Mouse (Mus musculus): ENCODE measurements around the gene Acin1. TPM values are rescaled to one million over a fixed set of nuclear protein-coding genes. Genes with fewer than 3 reads are reported as not detected.

The Acin1 gene
- polyA plus RNA-seq, 1 experiment: 107 TPM

- TF ChIP-seq MAX (IDR thresholded peaks at IDR 0.05): no peak
- TF ChIP-seq CEBPB (IDR thresholded peaks at IDR 0.05; ENCODE audit: low read depth): no peak
- no peak for TF ChIP-seq CTCF (IDR thresholded peaks at IDR 0.05; ENCODE audit: control insufficient read depth, insufficient read depth, insufficient read length)
- TF ChIP-seq FOSL1 (IDR thresholded peaks at IDR 0.05; ENCODE audit: insufficient read depth, low read length, poor library complexity, severe bottlenecking): no peak
- TF ChIP-seq MYOD1 (IDR thresholded peaks at IDR 0.05; ENCODE audit: control insufficient read depth, insufficient read length, low read depth): no peak
- TF ChIP-seq MYOG (IDR thresholded peaks at IDR 0.05; ENCODE audit: control insufficient read depth, extremely low read depth, insufficient read length): no peak
- TF ChIP-seq USF1 (IDR thresholded peaks at IDR 0.05; ENCODE audit: low read depth): no peak
- Histone ChIP-seq H3K36me3 (ENCODE audit: control insufficient read depth, insufficient read depth) (peaks cover 77% of the 10 kb centered on the region), H3K79me2 (ENCODE audit: control insufficient read depth, insufficient read depth) (no peaks in the 10 kb centered on the region), H3ac (ENCODE audit: control insufficient read depth, insufficient read length, low read depth) (no peak overlapping the region), H3K4me3 (ENCODE audit: insufficient read depth, poor library complexity, severe bottlenecking) (no peak overlapping the region), H3K27me3 (ENCODE audit: control insufficient read depth, insufficient read depth, insufficient read length) (no peaks in the 10 kb centered on the region), H3K79me3 (ENCODE audit: low read depth) (no peaks in the 10 kb centered on the region)
Measured at GRCm38 (mm10) chr14:54664477-54665222, 22.1 kb downstream of the Acin1 start.

GRCm38 (mm10) chr14:54660009-54660408 is 26.7 kb downstream of the Acin1 start:
- Histone ChIP-seq H3K27me3 (ENCODE audit: control insufficient read depth, insufficient read depth, insufficient read length) (no peaks in the 10 kb centered on the region), H3K4me3 (ENCODE audit: insufficient read depth, poor library complexity, severe bottlenecking) (no peak overlapping the region), H3K79me2 (ENCODE audit: control insufficient read depth, insufficient read depth) (no peaks in the 10 kb centered on the region), H3K79me3 (ENCODE audit: low read depth) (no peaks in the 10 kb centered on the region), H3K36me3 (ENCODE audit: control insufficient read depth, insufficient read depth) (peaks cover 80% of the 10 kb centered on the region), H3ac (ENCODE audit: control insufficient read depth, insufficient read length, low read depth) (no peak overlapping the region)
- no peak for TF ChIP-seq CEBPB (IDR thresholded peaks at IDR 0.05; ENCODE audit: low read depth)
- no peak for TF ChIP-seq USF1 (IDR thresholded peaks at IDR 0.05; ENCODE audit: low read depth)
- no peak for TF ChIP-seq CTCF (IDR thresholded peaks at IDR 0.05; ENCODE audit: control insufficient read depth, insufficient read depth, insufficient read length)
- no peak for TF ChIP-seq MYOD1 (IDR thresholded peaks at IDR 0.05; ENCODE audit: control insufficient read depth, insufficient read length, low read depth)

DNA sequence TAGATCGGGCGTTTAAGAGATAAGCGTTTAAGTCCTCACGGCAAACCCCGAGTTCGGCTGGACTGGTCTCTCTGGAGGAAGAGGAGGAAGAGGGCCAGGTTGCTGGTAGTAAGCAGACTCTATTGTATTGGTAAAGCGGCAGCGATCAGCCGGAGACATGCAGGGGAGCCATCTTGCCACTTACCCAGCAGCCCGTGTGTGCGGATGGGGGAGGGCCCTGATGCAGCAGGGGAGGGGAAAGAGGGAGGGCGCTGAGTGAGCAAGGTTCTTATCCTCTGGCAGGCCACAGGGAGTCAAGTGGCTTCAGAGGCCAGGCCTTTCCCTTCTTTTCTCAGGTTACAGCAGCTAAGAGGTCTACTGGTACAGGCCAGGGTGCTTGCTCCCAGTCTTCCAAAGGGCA is 33.2 kb downstream of the Acin1 start:
- TF ChIP-seq MYOD1 (IDR thresholded peaks at IDR 0.05; ENCODE audit: control insufficient read depth, insufficient read length, low read depth) (no peak), MAX (IDR thresholded peaks at IDR 0.05) (peak; percentile 49), MYOG (IDR thresholded peaks at IDR 0.05; ENCODE audit: control insufficient read depth, extremely low read depth, insufficient read length) (no peak)
- Histone ChIP-seq H3K4me3 (ENCODE audit: insufficient read depth, poor library complexity, severe bottlenecking) (peak overlapping the region; percentile 79), H3K79me3 (ENCODE audit: low read depth) (peaks cover 34% of the 10 kb centered on the region), H3K36me3 (ENCODE audit: control insufficient read depth, insufficient read depth) (peaks cover 66% of the 10 kb centered on the region), H3K27me3 (ENCODE audit: control insufficient read depth, insufficient read depth, insufficient read length) (no peaks in the 10 kb centered on the region), H3ac (ENCODE audit: control insufficient read depth, insufficient read length, low read depth) (peak overlapping the region; percentile 68), H3K79me2 (ENCODE audit: control insufficient read depth, insufficient read depth) (peaks cover 50% of the 10 kb centered on the region)

DNA sequence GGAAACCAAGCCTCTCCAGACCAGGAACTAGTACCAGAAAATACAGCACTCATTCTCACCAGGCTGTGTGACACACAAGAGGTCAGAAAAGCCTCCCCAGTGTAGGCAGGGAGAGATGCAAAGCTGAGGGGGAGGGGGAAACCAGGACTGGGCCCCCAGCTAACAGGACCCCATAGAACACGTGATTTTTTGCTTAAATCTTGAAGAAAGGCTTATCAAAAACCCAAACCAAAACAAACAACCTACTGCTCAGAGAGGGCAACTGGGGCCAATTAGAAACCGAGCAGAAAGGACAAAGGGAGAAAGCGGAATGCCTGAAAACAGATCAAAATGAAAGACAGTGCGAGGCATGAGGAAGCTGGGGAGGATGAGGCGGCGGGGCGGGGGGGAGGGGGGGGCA is 33.9 kb downstream of the Acin1 start:
- peak overlapping the region; percentile 79 for H3K4me3 ChIP-seq (ENCODE audit: insufficient read depth, poor library complexity, severe bottlenecking)
- H3K79me3 ChIP-seq (ENCODE audit: low read depth): peaks cover 39% of the 10 kb centered on the region
- H3ac ChIP-seq (ENCODE audit: control insufficient read depth, insufficient read length, low read depth): peak overlapping the region; percentile 41
- no peaks in the 10 kb centered on the region for H3K27me3 ChIP-seq (ENCODE audit: control insufficient read depth, insufficient read depth, insufficient read length)
- TF ChIP-seq MYOG (IDR thresholded peaks at IDR 0.05; ENCODE audit: control insufficient read depth, extremely low read depth, insufficient read length) (no peak), MYOD1 (IDR thresholded peaks at IDR 0.05; ENCODE audit: control insufficient read depth, insufficient read length, low read depth) (no peak), CTCF (IDR thresholded peaks at IDR 0.05; ENCODE audit: control insufficient read depth, insufficient read depth, insufficient read length) (no peak), CEBPB (IDR thresholded peaks at IDR 0.05; ENCODE audit: low read depth) (no peak), MAX (IDR thresholded peaks at IDR 0.05) (no peak), FOSL1 (IDR thresholded peaks at IDR 0.05; ENCODE audit: insufficient read depth, low read length, poor library complexity, severe bottlenecking) (no peak)
- H3K79me2 ChIP-seq (ENCODE audit: control insufficient read depth, insufficient read depth): peaks cover 56% of the 10 kb centered on the region
- H3K36me3 ChIP-seq (ENCODE audit: control insufficient read depth, insufficient read depth): peaks cover 67% of the 10 kb centered on the region

DNA sequence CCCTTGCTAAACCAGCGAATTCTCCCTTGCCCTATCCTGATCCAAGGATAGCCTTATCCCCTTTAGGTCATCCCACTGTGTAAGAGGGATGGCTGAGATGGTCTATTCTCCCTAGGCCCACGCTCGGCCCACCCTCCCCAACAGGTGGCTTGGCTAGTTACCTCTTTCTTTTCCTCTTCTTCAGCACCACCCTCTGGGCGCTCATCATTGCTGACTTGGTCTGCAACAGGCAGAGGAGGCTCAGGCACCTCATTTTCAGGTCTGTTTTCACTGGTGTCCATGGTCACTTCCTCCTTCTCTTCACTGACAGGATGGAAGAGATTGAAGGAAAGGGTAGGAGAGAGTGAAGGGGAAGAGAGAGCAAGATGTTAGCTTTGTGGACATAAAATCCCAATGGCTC is 35.2 kb downstream of the Acin1 start:
- H3K79me3 ChIP-seq (ENCODE audit: low read depth): peaks cover 39% of the 10 kb centered on the region
- peaks cover 62% of the 10 kb centered on the region for H3K79me2 ChIP-seq (ENCODE audit: control insufficient read depth, insufficient read depth)
- H3K4me3 ChIP-seq (ENCODE audit: insufficient read depth, poor library complexity, severe bottlenecking): no peak overlapping the region
- no peak overlapping the region for H3ac ChIP-seq (ENCODE audit: control insufficient read depth, insufficient read length, low read depth)
- H3K27me3 ChIP-seq (ENCODE audit: control insufficient read depth, insufficient read depth, insufficient read length): no peaks in the 10 kb centered on the region
- H3K36me3 ChIP-seq (ENCODE audit: control insufficient read depth, insufficient read depth): peaks cover 70% of the 10 kb centered on the region
- TF ChIP-seq FOSL1 (IDR thresholded peaks at IDR 0.05; ENCODE audit: insufficient read depth, low read length, poor library complexity, severe bottlenecking) (no peak), MYOD1 (IDR thresholded peaks at IDR 0.05; ENCODE audit: control insufficient read depth, insufficient read length, low read depth) (no peak), MYOG (IDR thresholded peaks at IDR 0.05; ENCODE audit: control insufficient read depth, extremely low read depth, insufficient read length) (no peak), CTCF (IDR thresholded peaks at IDR 0.05; ENCODE audit: control insufficient read depth, insufficient read depth, insufficient read length) (no peak), CEBPB (IDR thresholded peaks at IDR 0.05; ENCODE audit: low read depth) (no peak), USF1 (IDR thresholded peaks at IDR 0.05; ENCODE audit: low read depth) (no peak), MAX (IDR thresholded peaks at IDR 0.05) (no peak)

Measured in C2C12 (cell line).